Mouse (Mus musculus) gastrocnemius, adult 2 months (tissue): ENCODE measurements around the gene Gm45140. TPM values are rescaled to one million over a fixed set of nuclear protein-coding genes. Genes with fewer than 3 reads are reported as not detected.

Experiments
- DNase-seq: peaks from one replicate; pipeline ENCODE4 v3.0.0; 2022
- H3K27ac ChIP-seq: fragments of 200-600 bp; 2 replicates; pipeline ENCODE4 v1.8.1; 2022; ENCODE audit warnings: mild to moderate bottlenecking
- H3K4me3 ChIP-seq: fragments of 200-600 bp; 2 replicates; pipeline ENCODE4 v1.8.1; 2022; ENCODE audit warnings: mild to moderate bottlenecking, moderate library complexity
- CTCF ChIP-seq: fragments of 200-600 bp; IDR thresholded peaks from 2 replicates; pipeline ENCODE4 v1.8.1; 2022; ENCODE audit warnings: antibody characterized with exemption, mild to moderate bottlenecking, moderate library complexity
- intact Hi-C: fragments of 180-260 bp; cut with DNase I; formaldehyde crosslinking; loops from one replicate; pipeline ENCODE4 v1.15.1; 2025
- total RNA-seq, 2 experiments: library from RNA; stranded (reverse); gene quantifications; 2 replicates each; pipeline ENCODE4 v1.2.3; 2021

The Gm45140 gene
- total RNA-seq, 2 experiments from 2014 or later: 0.45 to 1.7 TPM

GRCm38 (mm10) chr6:87790779-87791480, 44.7 kb downstream of the Gm45140 start:
- no peak overlapping the region for H3K4me3 ChIP-seq
- no peak overlapping the region for H3K27ac ChIP-seq
- TF ChIP-seq CTCF: no peak
- DNase-seq: peak; percentile 34
- intact Hi-C loops: no loop called here

GRCm38 (mm10) chr6:87789791-87790190, 45.8 kb downstream of the Gm45140 start:
- Histone ChIP-seq H3K4me3 (no peak overlapping the region), H3K27ac (no peak overlapping the region)
- intact Hi-C loops: no loop called here
- no peak for TF ChIP-seq CTCF
- DNase-seq: no peak

- intact Hi-C loops: no loop called here
- H3K4me3 ChIP-seq: no peak overlapping the region
- no peak for TF ChIP-seq CTCF
- peak; percentile 53 for DNase-seq
- H3K27ac ChIP-seq: no peak overlapping the region
These were observed 46.6 kb downstream of the Gm45140 start for GRCm38 (mm10) chr6:87788896-87789587.

- TF ChIP-seq CTCF: no peak
- intact Hi-C loops: no loop called here
- Histone ChIP-seq H3K27ac (no peak overlapping the region), H3K4me3 (no peak overlapping the region)
- no peak for DNase-seq
These were observed 47.2 kb downstream of the Gm45140 start for GRCm38 (mm10) chr6:87788266-87788895.

- Histone ChIP-seq H3K4me3 (no peak overlapping the region), H3K27ac (peak overlapping the region; percentile 40)
- DNase-seq: peak; percentile 70
- intact Hi-C loops: no loop called here
- no peak for TF ChIP-seq CTCF
These were observed 48.3 kb downstream of the Gm45140 start for GRCm38 (mm10) chr6:87787108-87787890.

GRCm38 (mm10) chr6:87786621-87787020, 49.0 kb downstream of the Gm45140 start:
- no peak for TF ChIP-seq CTCF
- Histone ChIP-seq H3K27ac (0 out of 2 replicates have a peak overlapping the region, but pooled peaks have one; percentile 40), H3K4me3 (no peak overlapping the region)
- intact Hi-C loops: no loop called here
- no peak for DNase-seq

GRCm38 (mm10) chr6:87784033-87784432, 51.6 kb downstream of the Gm45140 start:
- no peak for DNase-seq
- H3K4me3 ChIP-seq: no peak overlapping the region
- intact Hi-C loops: no loop called here
- no peak overlapping the region for H3K27ac ChIP-seq
- no peak for TF ChIP-seq CTCF

GRCm38 (mm10) chr6:87780546-87781301, 54.9 kb downstream of the Gm45140 start:
- Histone ChIP-seq H3K4me3 (no peak overlapping the region), H3K27ac (no peak overlapping the region)
- intact Hi-C loops: no loop called here
- no peak for TF ChIP-seq CTCF
- no peak for DNase-seq

- DNase-seq: peak; percentile 42
- no peak overlapping the region for H3K27ac ChIP-seq
- no peak overlapping the region for H3K4me3 ChIP-seq
- intact Hi-C loops: no loop called here
- peak; percentile 52 for TF ChIP-seq CTCF
These were observed 56.1 kb downstream of the Gm45140 start for GRCm38 (mm10) chr6:87779174-87780165.

GRCm38 (mm10) chr6:87778294-87779173, 57.1 kb downstream of the Gm45140 start:
- Histone ChIP-seq H3K4me3 (no peak overlapping the region), H3K27ac (no peak overlapping the region)
- intact Hi-C loops: no loop called here
- TF ChIP-seq CTCF: no peak
- no peak for DNase-seq
